Mouse (Mus musculus): ENCODE data around the gene Wdr11.

Wdr11 gene

DNA sequence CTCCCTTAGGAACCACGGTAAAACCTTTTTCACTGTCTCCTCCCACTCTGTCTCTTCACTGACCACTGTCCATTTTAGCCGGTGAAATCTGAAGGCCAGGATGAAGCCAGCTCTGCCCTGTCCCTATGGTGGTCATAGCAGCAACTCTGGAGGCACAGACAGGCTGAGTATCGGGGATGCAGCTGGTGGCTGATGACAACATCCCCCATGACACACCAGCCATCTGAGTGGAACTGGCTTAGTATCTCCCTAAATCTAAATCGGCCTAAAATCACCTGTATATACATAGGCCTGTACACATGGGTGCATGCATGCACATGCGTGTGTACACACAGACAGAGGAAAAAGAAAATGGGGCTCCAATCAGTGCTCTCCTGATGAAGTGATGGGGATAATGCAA, 93.7 kb downstream of the Wdr11 start:
- no peak for DNase-seq (ENCODE audit: low spot score in 2 of 2)
